Mouse (Mus musculus) mouse embryonic stem cell (cell line): ENCODE results near the gene Tubb3.
"Not testable (repeated sequence)": the region's sequence is repeated elsewhere in the genome, so short reads cannot be mapped to it uniquely, and the experiment has no call there.

ENCODE experiments used
- in situ Hi-C, 2 experiments: fragments of 300-500 bp; cut with MboI; formaldehyde crosslinking; loops; 1 replicate in 1 of 2; 3 replicates in 1 of 2; pipeline ENCODE4 v1.14.3; 2019 to 2020; ENCODE audit warnings: low sequenced_read_pairs in 2 of 2, low pct_unique_long_range_greater_than_20kb in 1 of 2, mixed read lengths in 1 of 2; ENCODE audit not compliant: unreplicated experiment in 1 of 2

Tubb3 gene

GRCm38 (mm10) chr8:123410049-123410587 lies 1.1 kb upstream of the Tubb3 start:
- in situ Hi-C loops: no loop called here

- in situ Hi-C loops: no loop called here
Measured at GRCm38 (mm10) chr8:123410788-123411187, 436 bp upstream of the Tubb3 start.

GRCm38 (mm10) chr8:123411781-123412327 lies 630 bp downstream of the Tubb3 start:
- in situ Hi-C loops: no loop called here

- in situ Hi-C loops: no loop called here
Measured at GRCm38 (mm10) chr8:123412560-123413170, 1.4 kb downstream of the Tubb3 start.

- in situ Hi-C loops: no loop called here
Measured at GRCm38 (mm10) chr8:123414255-123414654, 3.0 kb downstream of the Tubb3 start.

GRCm38 (mm10) chr8:123414997-123415696 lies 3.9 kb downstream of the Tubb3 start:
- in situ Hi-C loops: not testable (repeated sequence)

- in situ Hi-C loops: no loop called here
Measured at GRCm38 (mm10) chr8:123415967-123416943, 5.0 kb downstream of the Tubb3 start.

- in situ Hi-C loops: no loop called here
Measured at GRCm38 (mm10) chr8:123416944-123417555, 5.8 kb downstream of the Tubb3 start.

- in situ Hi-C loops: no loop called here
Measured at GRCm38 (mm10) chr8:123419711-123420110, 8.5 kb downstream of the Tubb3 start.

- in situ Hi-C loops: no loop called here
Measured at GRCm38 (mm10) chr8:123420525-123421281, 9.5 kb downstream of the Tubb3 start.

- in situ Hi-C loops: no loop called here
Measured at GRCm38 (mm10) chr8:123421325-123421724, 10.1 kb downstream of the Tubb3 start.

- in situ Hi-C loops: no loop called here
Measured at GRCm38 (mm10) chr8:123422056-123422780, 11.0 kb downstream of the Tubb3 start.

- in situ Hi-C loops: no loop called here
Measured at GRCm38 (mm10) chr8:123422781-123423159, 11.5 kb downstream of the Tubb3 start.

- in situ Hi-C loops: no loop called here
Measured at GRCm38 (mm10) chr8:123423441-123423840, 12.2 kb downstream of the Tubb3 start, which contains the start of gene Def8. Def8 (plus strand) TSS chr8:123423527.

GRCm38 (mm10) chr8:123426511-123427509 lies 15.6 kb downstream of the Tubb3 start:
- in situ Hi-C loops: no loop called here
